Mouse (Mus musculus) central nervous system, embryonic 11.5 days (tissue): ENCODE data around the gene Etfa. TPM values are rescaled to one million over a fixed set of nuclear protein-coding genes. Genes with fewer than 3 reads are reported as not detected.

ENCODE experiments used
- polyA plus RNA-seq: library from polyadenylated mRNA; depleted of rRNA; stranded (reverse); fragments of >200 nt; gene quantifications from 2 replicates; pipeline ENCODE4 v1.2.3, GENCODE M21; 2012; rRNA removed

The Etfa gene
- 68.0 and 76.9 TPM in 2 replicates for polyA plus RNA-seq

DNA sequence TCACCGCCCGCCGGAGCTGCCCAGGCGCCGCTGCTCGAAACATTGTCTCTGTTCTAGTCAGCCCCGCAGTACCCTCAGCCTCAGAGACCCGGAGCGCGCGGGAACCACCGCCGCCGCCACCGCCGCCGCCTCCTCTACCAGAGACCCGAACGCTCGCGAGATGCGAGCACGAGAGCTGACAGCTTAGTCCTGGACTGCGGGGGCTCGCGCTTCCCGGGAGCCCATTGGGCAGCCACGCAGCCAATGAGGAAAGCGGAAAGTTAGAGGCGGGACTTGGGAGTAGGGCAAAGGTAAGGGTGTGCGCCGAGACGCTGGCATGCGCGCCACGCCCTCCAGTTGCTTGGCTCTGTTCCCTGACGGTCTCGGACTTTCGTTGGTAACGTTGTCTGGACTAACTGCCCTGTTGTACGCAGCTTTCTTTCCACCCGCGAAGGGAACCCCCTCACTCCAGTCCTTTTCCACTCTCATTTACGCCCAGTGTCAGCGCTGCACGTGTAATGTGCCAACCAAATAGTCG lies at the start of gene Etfa:
TSS of gene Etfa (minus strand) at position 217 of the 517 bp plus-strand sequence.

DNA sequence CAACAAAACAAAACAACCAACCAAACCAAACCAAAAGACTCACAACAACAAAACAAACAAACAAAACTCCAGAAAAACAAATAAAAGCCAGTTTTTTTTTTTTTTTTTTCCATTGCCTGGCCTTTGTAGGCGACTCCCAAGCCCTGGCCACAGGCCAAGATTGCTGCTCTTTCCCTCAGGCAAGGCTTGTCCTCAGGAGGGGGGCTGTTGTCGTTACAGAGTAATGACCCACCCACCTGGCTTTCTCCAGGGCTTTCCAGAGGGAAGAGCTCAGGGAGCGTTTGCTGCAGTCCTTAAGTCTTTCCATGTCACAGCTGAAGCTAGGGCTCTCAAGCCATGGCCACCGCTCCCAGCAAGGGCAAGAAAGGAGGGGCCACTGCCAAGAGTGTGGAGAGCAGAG lies 26.3 kb upstream of the Etfa start, which contains the start of gene Isl2:
TSS of gene Isl2 (plus strand) at position 296 of the 400 bp plus-strand sequence.

Other genes starting within 250 kb of the Etfa start
- 0.36 and 0.58 TPM in 2 replicates for gene Nrg4, start 185.4 kb downstream of the Etfa start, polyA plus RNA-seq
- 1.2 and 1.5 TPM in 2 replicates for gene Tmem266, start 185.3 kb downstream of the Etfa start, polyA plus RNA-seq
- 15.2 and 18.0 TPM in 2 replicates for gene Isl2, start 26.4 kb upstream of the Etfa start, polyA plus RNA-seq